9 mouse cellular contexts compared by ENCODE assay signal in genomic region chr2:173044198-173044970, GRCm38 (mm10). TPM values are rescaled to one million over a fixed set of nuclear protein-coding genes. Genes with fewer than 3 reads are reported as not detected.
DNase-seq lines count a peak whose midpoint lies in the region; ATAC-seq and TF ChIP-seq lines count a peak whose summit lies in the region.
"Had no signal": no experiment of that assay in that cellular context is flagged by ENCODE, and none has a peak within 500 bp of the region (broad histone marks: within the 10 kb centered on the region; RNA-seq: fewer than 3 reads in every experiment).

No protein-coding gene starts in this region.

- peak; percentile 31 for TF ChIP-seq CTCF in kidney, adult 2 months (conservative IDR thresholded peaks at IDR 0.05; ENCODE audit: insufficient read depth, insufficient read length, low read depth, low read length)

- TF ChIP-seq POLR2A in kidney, adult 2 months (IDR thresholded peaks at IDR 0.05; ENCODE audit: low read depth, low read length), result no peak

- 60% methylated on average over 18 of the region's 18 CpGs for WGBS in kidney, adult 2 months
- WGBS in kidney, embryonic 15.5 days, result 76% methylated on average over 18 of the region's 18 CpGs

- ATAC-seq in kidney, embryonic 15.5 days (replicated peaks; ENCODE audit: low FRiP score), result no peak
- no peak for ATAC-seq in inflammation-experienced regulatory T-cells, adult 6 months

- peaks cover 9% of the 10 kb centered on the region; the same call in 1 of the 2 replicates for H3K4me1 ChIP-seq in kidney, adult 2 months (ENCODE audit: control insufficient read depth, insufficient read depth, low read length)
- H3K4me1 ChIP-seq in kidney, embryonic 15.5 days, result peaks cover 51% of the 10 kb centered on the region

- peak; percentile 92 for DNase-seq in kidney, adult 2 months
- peak; percentile 93 to 97 for DNase-seq in adrenal gland, adult (ENCODE audit: inconsistent age in 2 of 2, low spot score in 1 of 2)
- peak; percentile 91 for DNase-seq in gastrocnemius, postnatal 25 days
- peak; percentile 92 for DNase-seq in kidney, adult 9 months
- DNase-seq in yolk sac, embryonic 10.5 days (ENCODE audit: low spot score), result no peak
- no peak for DNase-seq in retina, postnatal 1 day

- no peaks in the 10 kb centered on the region for H3K9me3 ChIP-seq in kidney, embryonic 15.5 days (replicated peaks)

- no peak overlapping the region for H3K4me2 ChIP-seq in kidney, embryonic 15.5 days

- H3K27me3 ChIP-seq in kidney, adult 2 months (replicated peaks; ENCODE audit: control insufficient read depth, insufficient read depth, low read length), result no peaks in the 10 kb centered on the region
- no peaks in the 10 kb centered on the region for H3K27me3 ChIP-seq in kidney, embryonic 15.5 days

- no peak overlapping the region for H3K9ac ChIP-seq in kidney, embryonic 15.5 days

- no peak overlapping the region for H3K4me3 ChIP-seq in kidney, adult 2 months (ENCODE audit: insufficient read depth, low read depth, low read length)
- no peak overlapping the region for H3K4me3 ChIP-seq in kidney, embryonic 15.5 days (replicated peaks)

- H3K27ac ChIP-seq in kidney, adult 2 months (ENCODE audit: insufficient read depth, low read depth, low read length), result peak overlapping the region; percentile 1; the same call in 1 of the 2 replicates
- no peak overlapping the region for H3K27ac ChIP-seq in kidney, embryonic 15.5 days
- H3K27ac ChIP-seq: kidney, postnatal 0 days had no signal

- no peaks in the 10 kb centered on the region for H3K36me3 ChIP-seq in kidney, adult 2 months (ENCODE audit: control insufficient read depth, insufficient read depth, low read length)
- no peaks in the 10 kb centered on the region for H3K36me3 ChIP-seq in kidney, embryonic 15.5 days

RNA-seq across cellular contexts. Expression of gene Rbm38, which starts 24.1 kb away (rescaled TPM):
- 19.9 and 37.9 TPM in 2 replicates for polyA plus RNA-seq in kidney, adult 2 months (2012; rRNA removed)
- polyA plus RNA-seq in kidney, embryonic 15.5 days (2015; fragmentation: Nextera tagmentation; extraction: Ambion mirVana), result 32.1 and 37.3 TPM in 2 replicates
- 100 to 1,000 TPM; 205 to 217 TPM for total RNA-seq in gastrocnemius, postnatal 25 days (2021)
- polyA plus RNA-seq in inflammation-experienced regulatory T-cells, adult 6 months (2017; shearing (Covaris generic)), result 100 to 1,000 TPM; 115 to 138 (median 124) TPM

RNA-seq across cellular contexts. Expression of gene Rae1, which starts 44.5 kb away (rescaled TPM):
- polyA plus RNA-seq in kidney, adult 2 months (2012; rRNA removed), result 53.8 and 56.7 TPM in 2 replicates
- polyA plus RNA-seq in kidney, embryonic 15.5 days (2015; fragmentation: Nextera tagmentation; extraction: Ambion mirVana), result 138 and 145 TPM in 2 replicates
- 10 to 100 TPM; 11.8 to 12.7 TPM for total RNA-seq in gastrocnemius, postnatal 25 days (2021)
- polyA plus RNA-seq in inflammation-experienced regulatory T-cells, adult 6 months (2017; shearing (Covaris generic)), result 10 to 100 TPM; 29.2 to 50.7 (median 50.2) TPM

Comparison
In these comparisons a context has a peak if more than half of its experiments do, and no peak if none do; other contexts are left out.
1. DNase-seq: peak in kidney, adult 2 months (single experiment), adrenal gland, adult (2 of 2), gastrocnemius, postnatal 25 days (single experiment) and kidney, adult 9 months (single experiment); none in yolk sac, embryonic 10.5 days (single experiment) and retina, postnatal 1 day (single experiment).